Mouse (Mus musculus) heart, adult 8-10 months (tissue): ENCODE results near the gene Rnf216. TPM values are rescaled to one million over a fixed set of nuclear protein-coding genes. Genes with fewer than 3 reads are reported as not detected.
A peak's percentile ranks its signal among the peaks of the same experiment; 100 is the strongest.

Experiments used
- DNase-seq: peaks from one replicate; pipeline ENCODE4 v3.0.0; 2022; ENCODE audit warnings: low spot score
- microRNA-seq: library from miRNA; unstranded; fragments of <30 nt; microRNA quantifications from one replicate; pipeline ENCODE4 v1.2.0, GENCODE M21; 2022
- total RNA-seq, 4 experiments: library from RNA; stranded (reverse); gene quantifications; 2 replicates each; pipeline ENCODE4 v1.2.4; 2022

The Rnf216 gene
- total RNA-seq, 4 experiments from 2014 or later: 22.2 to 24.3 (median 24.0) TPM

- no peak for DNase-seq
Measured at GRCm38 (mm10) chr5:142960775-142961271, 152.0 kb downstream of the Rnf216 start.

- DNase-seq: peak; percentile 90
Measured at GRCm38 (mm10) chr5:142959576-142960556, 152.9 kb downstream of the Rnf216 start, which contains the start of gene Fscn1. TSS of gene Fscn1 (plus strand) at chr5:142960343.

GRCm38 (mm10) chr5:142959156-142959555 lies 153.6 kb downstream of the Rnf216 start:
- no peak for DNase-seq

GRCm38 (mm10) chr5:142958464-142958863 lies 154.3 kb downstream of the Rnf216 start:
- DNase-seq: no peak

GRCm38 (mm10) chr5:142956956-142957703 lies 155.7 kb downstream of the Rnf216 start:
- no peak for DNase-seq

- DNase-seq: no peak
Measured at GRCm38 (mm10) chr5:142953641-142954040, 159.2 kb downstream of the Rnf216 start.

- DNase-seq: no peak
Measured at GRCm38 (mm10) chr5:142950405-142950804, 162.4 kb downstream of the Rnf216 start.

- DNase-seq: no peak
Measured at GRCm38 (mm10) chr5:142949580-142949979, 163.2 kb downstream of the Rnf216 start.

GRCm38 (mm10) chr5:142947460-142947859 lies 165.3 kb downstream of the Rnf216 start:
- no peak for DNase-seq

- peak; percentile 82 for DNase-seq
Measured at GRCm38 (mm10) chr5:142944979-142945682, 167.7 kb downstream of the Rnf216 start.

Small RNA genes lying within 50 kb of the gene (microRNA-seq; reads per million reads assigned to microRNA genes)
- gene Gm44405: not detected

Other genes starting within 250 kb of the Rnf216 start
- 1 to 10 TPM; 3.7 to 5.2 (median 4.7) TPM for gene Fbxl18, start 217.6 kb downstream of the Rnf216 start, total RNA-seq
- 100 to 1,000 TPM; 461 to 845 (median 654) TPM for gene Actb, start 206.2 kb downstream of the Rnf216 start, total RNA-seq
- 10 to 100 TPM in 3 of 4 experiments, 1 to 10 TPM in 1; 9.9 to 28.6 (median 23.6) TPM for gene Fscn1, start 152.7 kb downstream of the Rnf216 start, total RNA-seq
- not detected for gene Olfr718-ps1, start 34.6 kb upstream of the Rnf216 start, total RNA-seq
- 1 to 10 TPM; 3.2 to 4.6 (median 4.0) TPM for gene Rbak, start 67.8 kb upstream of the Rnf216 start, total RNA-seq
- not detected for gene Spdye4b, start 68.0 kb upstream of the Rnf216 start, total RNA-seq
- not detected for gene Spdye4a, start 113.9 kb upstream of the Rnf216 start, total RNA-seq
- gene Zfp12, start 122.2 kb upstream of the Rnf216 start, total RNA-seq: 1 to 10 TPM; 8.7 to 9.6 (median 9.2) TPM
- gene Zfp316, start 157.0 kb upstream of the Rnf216 start, total RNA-seq: 1 to 10 TPM; 5.1 to 6.4 (median 5.5) TPM
- under 1 TPM in 1 of 4 experiments, not detected in 3; 0.12 TPM for gene Zfp853, start 180.6 kb upstream of the Rnf216 start, total RNA-seq
- 10 to 100 TPM; 13.4 to 20.7 (median 16.7) TPM for gene E130309D02Rik, start 202.4 kb upstream of the Rnf216 start, total RNA-seq
- gene Zdhhc4, start 216.3 kb upstream of the Rnf216 start, total RNA-seq: 10 to 100 TPM; 21.0 to 32.2 (median 28.6) TPM
- not detected for gene Grid2ip, start 244.3 kb upstream of the Rnf216 start, total RNA-seq